Mouse (Mus musculus): Measurements from ENCODE around the gene Olfr654. TPM values are rescaled to one million over a fixed set of nuclear protein-coding genes. Genes with fewer than 3 reads are reported as not detected.

Olfr654 gene
- not detected for polyA plus RNA-seq (2012; fragmentation: generic; extraction: Trizol)

DNA sequence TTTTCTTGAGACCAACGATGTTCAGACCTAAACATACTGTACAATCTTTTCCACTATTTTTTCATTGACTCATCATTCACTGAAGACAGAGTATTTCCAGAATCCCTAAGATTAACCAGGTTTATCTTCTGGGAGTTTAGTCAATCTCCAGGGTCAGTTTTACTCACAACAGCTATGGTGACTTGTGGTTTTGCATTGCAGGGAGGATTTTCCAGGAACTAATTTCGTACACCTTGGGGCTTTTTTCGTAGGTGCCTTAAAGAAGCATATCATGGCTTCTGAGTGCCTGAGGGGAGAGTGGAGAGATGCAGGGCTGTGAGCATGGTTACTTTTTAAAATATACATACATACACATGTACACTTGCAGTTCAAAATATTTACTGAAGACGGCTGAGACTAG lies at the start of gene Olfr654:
Gene Olfr654 (plus strand): TSS at position 301 of the 400 bp plus-strand sequence.

DNA sequence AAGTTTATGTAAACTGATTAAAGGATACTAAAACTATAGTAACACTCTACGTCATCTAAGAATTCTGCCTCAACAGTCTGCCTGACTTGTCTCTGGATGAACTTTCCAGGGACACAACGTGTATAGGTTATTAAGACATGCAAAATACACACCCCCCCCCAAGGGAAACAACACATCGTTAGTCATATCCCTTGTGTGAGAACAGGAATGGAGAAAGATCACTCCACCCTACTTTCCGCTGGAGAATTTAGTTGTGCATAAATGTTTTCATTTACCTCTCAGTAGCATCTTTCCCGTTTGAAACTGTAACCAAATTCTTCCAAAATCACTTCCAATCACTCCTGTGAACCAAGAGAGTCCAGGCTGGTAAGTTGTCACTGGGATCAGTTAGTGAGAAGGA lies 37.0 kb upstream of the Olfr654 start, which contains the start of gene Olfr651:
Gene Olfr651 (plus strand): TSS at position 301 of the 400 bp plus-strand sequence.

DNA sequence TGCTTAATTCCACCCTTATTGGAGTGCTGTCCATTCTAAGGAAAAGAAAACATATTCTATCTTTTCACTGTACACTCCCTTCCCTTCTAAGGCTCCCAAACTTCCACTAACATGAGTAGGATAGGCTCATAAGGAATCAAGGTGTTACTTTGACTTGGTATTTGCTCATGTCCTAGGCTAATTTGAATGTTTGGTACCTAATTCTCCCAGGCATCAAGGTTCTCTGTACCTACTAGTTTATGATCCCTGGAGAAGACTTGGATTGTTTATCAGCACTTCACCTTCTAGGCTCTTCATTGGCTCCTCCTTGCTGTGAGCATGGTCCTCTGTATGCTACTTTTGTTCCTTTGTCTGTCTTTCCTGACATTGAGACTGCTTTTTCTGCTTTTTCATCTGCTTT lies 26.2 kb upstream of the Olfr654 start, which contains the start of gene Olfr652:
Gene Olfr652 (plus strand): TSS at position 301 of the 400 bp plus-strand sequence.

DNA sequence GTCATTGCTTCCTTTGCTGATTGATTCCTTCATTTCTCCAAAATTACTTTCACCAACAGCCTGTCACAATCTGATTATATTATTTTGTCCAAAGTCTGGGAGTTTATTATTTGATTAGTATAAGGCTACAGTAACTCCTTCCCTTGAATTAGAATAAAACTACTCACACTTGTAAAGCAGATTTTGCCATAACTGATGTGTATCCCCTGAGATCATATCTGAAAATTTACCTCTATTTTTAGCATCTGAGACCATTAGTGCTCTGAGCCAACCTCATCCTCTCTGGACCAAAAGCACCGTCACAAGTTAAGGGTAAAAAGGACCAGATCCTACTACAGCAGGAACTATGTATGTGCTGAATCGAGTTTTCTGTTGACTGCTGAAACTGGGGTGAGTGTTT lies 9.8 kb upstream of the Olfr654 start, which contains the start of gene Olfr653:
Gene Olfr653 (plus strand): TSS at position 301 of the 400 bp plus-strand sequence.

DNA sequence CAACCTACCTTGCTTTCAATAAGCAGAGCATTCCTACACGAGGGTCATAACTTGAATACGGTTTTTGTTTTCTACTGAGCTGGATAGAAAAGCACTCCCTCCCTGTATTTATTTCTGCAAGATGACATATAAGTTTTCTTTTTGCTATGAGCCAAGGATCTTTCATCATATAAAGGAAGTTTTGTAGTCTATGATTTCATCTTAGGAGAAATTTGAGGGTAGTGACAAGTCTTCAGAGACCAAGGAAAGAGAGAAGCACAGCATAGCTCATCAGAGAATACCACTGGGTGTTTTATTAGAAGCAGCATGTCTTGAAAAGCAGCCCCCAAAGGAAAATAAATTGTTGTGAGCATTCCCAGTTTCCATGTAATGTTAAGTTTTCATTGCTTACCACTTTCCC lies 14.9 kb downstream of the Olfr654 start, which contains the start of gene Olfr655:
Gene Olfr655 (minus strand): TSS at position 101 of the 400 bp plus-strand sequence.

DNA sequence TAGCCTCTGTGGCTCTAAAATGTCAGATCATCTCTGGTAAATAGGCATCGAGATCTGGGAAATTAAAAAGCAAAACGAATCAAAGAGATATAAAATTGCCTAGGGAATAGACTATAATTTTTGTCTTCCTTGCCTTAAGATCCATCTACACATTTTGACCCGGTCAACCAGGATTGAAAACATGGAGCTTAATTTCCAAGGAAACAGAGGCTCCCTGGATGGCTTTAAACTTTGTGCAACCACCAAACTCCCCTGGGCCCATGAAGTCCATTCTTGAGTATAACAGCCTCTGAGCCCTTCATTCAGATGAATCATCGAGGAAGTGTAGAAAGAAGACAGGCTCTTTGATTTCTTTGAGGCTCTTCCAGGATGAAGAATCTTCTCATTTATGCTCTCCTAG lies 26.8 kb downstream of the Olfr654 start, which contains the start of gene Olfr656:
Gene Olfr656 (plus strand): TSS at position 301 of the 400 bp plus-strand sequence.

DNA sequence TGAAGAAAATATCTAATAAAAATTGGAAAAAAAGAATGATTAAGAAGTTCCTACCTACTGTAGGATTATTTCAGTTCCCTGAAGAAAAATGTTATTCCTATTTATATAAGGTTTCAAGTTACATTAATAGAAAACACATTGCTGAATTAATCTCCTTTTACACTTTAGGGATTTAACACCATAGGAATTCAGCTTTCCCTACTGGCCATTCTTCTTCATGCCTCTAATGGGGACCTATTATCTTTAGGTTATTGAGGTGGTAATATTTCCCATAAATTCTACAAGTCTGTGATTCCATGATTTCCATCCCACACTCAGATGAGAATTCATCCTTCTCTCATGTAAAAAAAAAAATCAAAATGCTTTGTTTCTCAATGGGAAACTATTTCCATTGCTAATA lies 37.7 kb downstream of the Olfr654 start, which contains the start of gene Olfr657:
Gene Olfr657 (plus strand): TSS at position 301 of the 400 bp plus-strand sequence.

Other genes starting within 250 kb of the Olfr654 start
- 1 to 10 TPM in 1 of 2 experiments, under 1 TPM in 1; 0.13 to 3.7 TPM for gene Trim12c, start 233.7 kb upstream of the Olfr654 start, polyA plus RNA-seq (2012; fragmentation: generic; extraction: Trizol)
- gene Trim30b, start 217.1 kb upstream of the Olfr654 start, polyA plus RNA-seq (2012; fragmentation: generic; extraction: Trizol) = not detected
- gene Trim30c, start 186.2 kb upstream of the Olfr654 start, polyA plus RNA-seq (2012; fragmentation: generic; extraction: Trizol) = not detected
- gene Trim30a, start 121.8 kb upstream of the Olfr654 start, polyA plus RNA-seq (2012; fragmentation: generic; extraction: Trizol) = 1 to 10 TPM in 1 of 2 experiments, not detected in 1; 1.7 TPM
- under 1 TPM in 1 of 2 experiments, not detected in 1; 0.73 TPM for gene Trim30d, start 79.2 kb upstream of the Olfr654 start, polyA plus RNA-seq (2012; fragmentation: generic; extraction: Trizol)
- not detected for gene Olfr651, start 36.9 kb upstream of the Olfr654 start, polyA plus RNA-seq (2012; fragmentation: generic; extraction: Trizol)
- not detected for gene Olfr652, start 26.1 kb upstream of the Olfr654 start, polyA plus RNA-seq (2012; fragmentation: generic; extraction: Trizol)
- not detected for gene Olfr653, start 9.7 kb upstream of the Olfr654 start, polyA plus RNA-seq (2012; fragmentation: generic; extraction: Trizol)
- not detected for gene Olfr655, start 14.8 kb downstream of the Olfr654 start, polyA plus RNA-seq (2012; fragmentation: generic; extraction: Trizol)
- gene Olfr656, start 26.9 kb downstream of the Olfr654 start, polyA plus RNA-seq (2012; fragmentation: generic; extraction: Trizol) = not detected
- gene Olfr657, start 37.8 kb downstream of the Olfr654 start, polyA plus RNA-seq (2012; fragmentation: generic; extraction: Trizol) = not detected
- not detected for gene Olfr658, start 60.3 kb downstream of the Olfr654 start, polyA plus RNA-seq (2012; fragmentation: generic; extraction: Trizol)
- gene Olfr659, start 79.7 kb downstream of the Olfr654 start, polyA plus RNA-seq (2012; fragmentation: generic; extraction: Trizol) = not detected
- gene Olfr661, start 99.5 kb downstream of the Olfr654 start, polyA plus RNA-seq (2012; fragmentation: generic; extraction: Trizol) = not detected
- gene Usp17le, start 190.4 kb downstream of the Olfr654 start, polyA plus RNA-seq (2012; fragmentation: generic; extraction: Trizol) = under 1 TPM; 0.01 to 0.18 TPM

Data from C3H10T1/2 (cell line).